Mouse (Mus musculus) spleen, adult 2 months (tissue): Measurements from ENCODE around the gene Fth1. TPM values are rescaled to one million over a fixed set of nuclear protein-coding genes. Genes with fewer than 3 reads are reported as not detected.

ENCODE experiments used
- DNase-seq, 2 experiments: peaks; one replicate each; pipeline versions ENCODE4 v3.0.0 to v3.0.0-alpha.2; 2012 to 2021; ENCODE audit warnings: low spot score in 2 of 2, low read depth in 1 of 2
- H3K27ac ChIP-seq: fragments of 200-500 bp; 2 replicates; pipeline ENCODE4 v1.5.1; 2012; ENCODE audit warnings: low read length, inconsistent platforms; ENCODE audit not compliant: insufficient read depth
- H3K27me3 ChIP-seq: fragments of 200-500 bp; 2 replicates; pipeline ENCODE4 v1.6.1; 2012; ENCODE audit warnings: mild to moderate bottlenecking, moderate library complexity, low read length, inconsistent platforms; ENCODE audit not compliant: control insufficient read depth, insufficient read depth
- H3K36me3 ChIP-seq: fragments of 200-500 bp; 2 replicates; pipeline ENCODE4 v1.6.1; 2012; ENCODE audit warnings: mild to moderate bottlenecking, low read length, inconsistent platforms; ENCODE audit not compliant: control insufficient read depth, insufficient read depth
- H3K4me1 ChIP-seq: fragments of 200-500 bp; 2 replicates; pipeline ENCODE4 v1.6.1; 2011; ENCODE audit warnings: inconsistent platforms; ENCODE audit not compliant: control insufficient read depth, insufficient read depth, insufficient read length
- H3K4me3 ChIP-seq: fragments of 200-500 bp; 2 replicates; pipeline ENCODE4 v1.5.1; 2011; ENCODE audit warnings: mild to moderate bottlenecking, inconsistent platforms; ENCODE audit not compliant: insufficient read depth, insufficient read length; ENCODE audit errors: extremely low read depth
- CTCF ChIP-seq: fragments of 200-500 bp; IDR thresholded peaks from 2 replicates; pipeline ENCODE4 v1.5.1; 2011; ENCODE audit warnings: mild to moderate bottlenecking, inconsistent platforms; ENCODE audit not compliant: insufficient read depth, insufficient read length, insufficient replicate concordance; ENCODE audit errors: extremely low read depth
- POLR2A ChIP-seq: fragments of 200-500 bp; IDR thresholded peaks from 2 replicates; pipeline ENCODE4 v1.6.1; 2011; ENCODE audit warnings: low read depth, low read length, inconsistent platforms
- WGBS: fragments of 180-500 bp; shearing (Covaris S2); methylation state at CpG from one replicate; pipeline ENCODE4 v1.1.7; 2018; 5-methylcytosine and 5-hydroxymethylcytosine counted together
- polyA plus RNA-seq: library from polyadenylated mRNA; depleted of rRNA; stranded (reverse); fragments of >200 nt; gene quantifications from 2 replicates; pipeline ENCODE4 v1.2.3, GENCODE M21; 2012

Fth1 gene
- polyA plus RNA-seq, 1 experiment, result 3,609 TPM

DNA sequence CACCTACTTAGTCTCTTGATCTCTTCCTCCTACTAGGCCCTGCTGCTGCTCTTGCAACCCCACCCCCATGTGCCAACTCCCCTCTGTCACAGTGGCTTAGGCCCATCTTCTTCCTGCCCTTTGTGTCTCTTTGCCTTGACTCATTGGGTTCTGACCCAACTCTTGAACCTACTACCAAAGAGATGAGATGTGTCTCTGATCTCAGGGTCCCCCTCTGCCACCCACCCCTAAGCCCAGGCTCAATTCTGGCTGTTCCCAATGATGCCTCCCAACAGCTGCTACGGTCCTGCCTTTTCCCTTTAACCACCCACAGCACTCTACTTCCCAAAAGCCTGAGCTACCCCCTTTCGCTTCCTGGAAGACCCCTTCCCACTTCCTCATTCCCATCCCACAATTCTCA, 41.6 kb downstream of the Fth1 start:
- H3K27me3 ChIP-seq, result peaks cover 3% of the 10 kb centered on the region; the same call in 1 of the 2 replicates
- H3K4me3 ChIP-seq, result no peak overlapping the region
- 68% methylated on average over 2 of the region's 2 CpGs for WGBS
- DNase-seq, result no peak
- TF ChIP-seq CTCF (no peak), POLR2A (no peak)
- no peaks in the 10 kb centered on the region for H3K36me3 ChIP-seq
- H3K27ac ChIP-seq, result peak overlapping the region; percentile 27; the same call in 1 of the 2 replicates
- H3K4me1 ChIP-seq, result peaks cover 6% of the 10 kb centered on the region

- Histone ChIP-seq H3K27me3 (peaks cover 3% of the 10 kb centered on the region; the same call in 1 of the 2 replicates), H3K27ac (peak overlapping the region; percentile 55), H3K4me3 (no peak overlapping the region), H3K36me3 (no peaks in the 10 kb centered on the region), H3K4me1 (peaks cover 6% of the 10 kb centered on the region)
- WGBS, result 59% methylated on average over 5 of the region's 5 CpGs
- TF ChIP-seq POLR2A, result no peak
- no peak for TF ChIP-seq CTCF
- no peak for DNase-seq
Observed at GRCm38 (mm10) chr19:10022414-10023303, 42.3 kb downstream of the Fth1 start.

GRCm38 (mm10) chr19:10023304-10023758, 42.9 kb downstream of the Fth1 start:
- no peaks in the 10 kb centered on the region for H3K36me3 ChIP-seq
- peaks cover under 1% of the 10 kb centered on the region; the same call in 1 of the 2 replicates for H3K27me3 ChIP-seq
- H3K27ac ChIP-seq, result peak overlapping the region; percentile 55
- WGBS, result 46% methylated on average over 9 of the region's 9 CpGs
- H3K4me3 ChIP-seq, result no peak overlapping the region
- TF ChIP-seq POLR2A (no peak), CTCF (no peak)
- DNase-seq, result no peak
- H3K4me1 ChIP-seq, result peaks cover under 1% of the 10 kb centered on the region; the same call in 1 of the 2 replicates

DNA sequence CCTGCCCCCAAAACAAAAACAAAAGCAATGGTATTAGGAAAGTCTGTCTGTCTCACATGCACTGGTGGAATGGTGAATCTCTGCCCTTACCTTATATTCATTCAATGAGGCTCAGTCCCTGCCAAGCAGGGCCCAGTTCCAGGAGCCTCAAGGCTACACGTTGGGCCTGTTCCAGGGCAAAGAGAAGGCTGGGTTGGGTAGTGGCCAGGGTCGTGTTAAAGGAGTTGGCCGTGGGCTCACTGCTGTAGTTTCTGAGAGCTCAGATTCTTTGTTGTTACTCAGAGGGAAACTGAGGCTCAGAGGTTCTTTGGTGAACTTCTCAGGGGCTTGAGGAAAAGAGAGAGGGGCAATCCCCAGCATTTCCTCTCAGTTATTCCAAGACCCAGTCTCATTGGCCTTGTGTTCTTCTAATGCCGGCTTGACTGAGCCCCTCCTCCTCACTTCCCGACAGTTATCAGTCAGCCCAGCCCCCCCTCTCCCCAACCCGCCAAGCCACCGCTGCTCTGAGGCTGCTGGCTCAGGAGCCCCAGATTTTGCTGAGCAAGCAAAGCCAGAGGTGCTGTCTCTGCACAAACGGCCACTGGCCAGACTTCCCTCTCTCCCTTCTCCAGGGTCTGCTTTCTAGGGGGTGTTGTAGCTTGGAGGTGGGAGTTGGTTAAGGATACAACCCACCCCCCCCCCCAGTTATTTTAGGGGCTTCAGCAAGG, 44.9 kb downstream of the Fth1 start:
- no peak for DNase-seq
- Histone ChIP-seq H3K27ac (peak overlapping the region; percentile 48), H3K36me3 (no peaks in the 10 kb centered on the region), H3K27me3 (no peaks in the 10 kb centered on the region), H3K4me3 (no peak overlapping the region), H3K4me1 (no peaks in the 10 kb centered on the region)
- WGBS, result 19% methylated on average over 8 of the region's 8 CpGs
- TF ChIP-seq POLR2A (no peak), CTCF (no peak)

GRCm38 (mm10) chr19:10029746-10030145, 49.3 kb downstream of the Fth1 start:
- Histone ChIP-seq H3K4me3 (no peak overlapping the region), H3K27me3 (no peaks in the 10 kb centered on the region), H3K4me1 (no peaks in the 10 kb centered on the region), H3K27ac (no peak overlapping the region), H3K36me3 (no peaks in the 10 kb centered on the region)
- no peak for DNase-seq
- TF ChIP-seq POLR2A (no peak), CTCF (no peak)
- WGBS, result 89% methylated on average over 2 of the region's 2 CpGs

DNA sequence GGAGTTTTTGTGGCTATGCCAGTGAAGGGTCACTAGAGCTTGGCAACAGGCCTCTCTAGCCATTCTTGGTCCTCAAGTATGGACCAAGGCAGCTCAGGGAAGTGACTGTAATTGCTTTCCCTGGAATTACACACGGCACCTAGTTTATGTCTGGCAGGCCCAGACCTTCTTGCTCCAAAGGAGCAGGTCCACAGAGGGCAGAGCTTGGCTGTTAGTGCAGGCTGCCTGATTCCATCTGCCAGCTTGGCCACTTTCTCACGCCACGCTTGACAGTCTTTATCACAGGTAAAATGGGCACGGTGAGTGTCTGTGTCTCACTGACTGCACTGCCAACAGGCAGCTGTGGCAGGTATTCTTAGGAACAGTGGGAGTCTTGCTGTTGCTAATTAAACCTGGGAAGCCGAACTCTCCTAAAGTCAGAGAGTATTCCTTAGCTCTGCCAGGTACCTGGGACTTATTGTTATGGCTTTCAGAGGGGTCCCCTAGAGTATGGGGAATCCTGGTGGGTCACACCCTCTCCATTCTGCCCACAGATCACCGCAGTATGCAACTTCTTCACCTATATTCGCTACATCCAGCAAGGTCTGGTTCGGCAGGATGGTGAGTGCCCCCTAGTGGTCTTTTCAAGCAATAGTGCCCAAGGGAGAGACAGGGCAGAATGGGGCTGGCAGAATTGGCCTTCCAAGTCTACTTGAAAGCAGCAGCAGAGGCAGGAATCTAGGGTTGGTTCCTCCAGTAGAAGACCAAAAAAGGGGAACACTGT, 53.0 kb downstream of the Fth1 start:
- Histone ChIP-seq H3K36me3 (no peaks in the 10 kb centered on the region), H3K4me1 (no peaks in the 10 kb centered on the region), H3K27ac (no peak overlapping the region), H3K4me3 (no peak overlapping the region), H3K27me3 (no peaks in the 10 kb centered on the region)
- DNase-seq, result peak; percentile 28 to 49
- WGBS, result 53% methylated on average over 8 of the region's 8 CpGs
- TF ChIP-seq CTCF, result peak; percentile 66; the same call in 1 of the 2 replicates
- no peak for TF ChIP-seq POLR2A
